Mouse (Mus musculus) urinary bladder, adult 2 months (tissue): ENCODE measurements around the gene Rtn2. TPM values are rescaled to one million over a fixed set of nuclear protein-coding genes. Genes with fewer than 3 reads are reported as not detected.

ENCODE experiments used
- DNase-seq: peaks from one replicate; pipeline ENCODE4 v3.0.0; 2022; ENCODE audit warnings: low spot score
- polyA plus RNA-seq: library from polyadenylated mRNA; depleted of rRNA; stranded (reverse); fragments of >200 nt; gene quantifications from 2 replicates; pipeline ENCODE4 v1.2.3, GENCODE M21; 2012; rRNA removed

The Rtn2 gene
- polyA plus RNA-seq, 1 experiment, result 36.2 TPM

DNA sequence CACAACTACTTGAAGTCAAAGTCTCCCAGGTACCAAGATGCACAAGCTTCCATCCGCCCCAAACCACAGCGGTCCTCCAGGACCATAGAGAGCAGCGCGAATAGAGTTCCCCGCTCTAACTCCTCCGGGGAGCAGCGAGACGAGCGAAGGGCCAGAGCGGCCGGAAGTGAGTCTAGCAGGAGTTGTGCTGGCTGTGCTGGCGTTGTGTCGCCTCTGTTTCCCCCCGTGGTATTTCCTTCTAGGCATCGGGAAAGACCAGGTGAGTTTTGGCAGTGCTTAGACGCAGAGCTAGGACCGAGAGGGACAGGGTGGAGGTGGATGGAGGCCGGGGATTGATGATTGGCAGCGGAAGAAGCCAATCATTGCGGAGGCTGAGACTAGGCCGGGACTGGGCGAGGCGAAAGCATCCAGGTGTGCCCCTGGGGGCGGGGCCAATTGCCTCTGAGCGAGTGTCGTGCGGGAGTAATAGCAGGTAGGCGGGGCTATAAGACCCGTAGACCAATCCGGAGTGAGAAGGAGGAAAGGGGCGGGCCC lies 62.6 kb downstream of the Rtn2 start:
- DNase-seq, result peak; percentile 82

Other genes starting within 250 kb of the Rtn2 start
- 0.03 TPM in 1 of 2 replicates, not detected in the other for gene Rsph6a, start 227.9 kb upstream of the Rtn2 start, polyA plus RNA-seq
- gene Dmwd, start 206.4 kb upstream of the Rtn2 start, polyA plus RNA-seq, result 44.9 and 46.4 TPM in 2 replicates
- 525 and 848 TPM in 2 replicates for gene Dmpk, start 198.8 kb upstream of the Rtn2 start, polyA plus RNA-seq
- 59.1 and 60.2 TPM in 2 replicates for gene Six5, start 188.0 kb upstream of the Rtn2 start, polyA plus RNA-seq
- gene Gm4969, start 164.3 kb upstream of the Rtn2 start, polyA plus RNA-seq, result 0.13 and 0.40 TPM in 2 replicates
- 7.2 and 7.7 TPM in 2 replicates for gene Fbxo46, start 162.8 kb upstream of the Rtn2 start, polyA plus RNA-seq
- gene Qpctl, start 133.3 kb upstream of the Rtn2 start, polyA plus RNA-seq, result 11.1 and 13.1 TPM in 2 replicates
- 122 and 124 TPM in 2 replicates for gene Snrpd2, start 132.9 kb upstream of the Rtn2 start, polyA plus RNA-seq
- gene Gipr, start 116.5 kb upstream of the Rtn2 start, polyA plus RNA-seq, result 0.09 and 0.28 TPM in 2 replicates
- gene Eml2, start 106.2 kb upstream of the Rtn2 start, polyA plus RNA-seq, result 58.3 and 61.8 TPM in 2 replicates
- gene Gpr4, start 70.1 kb upstream of the Rtn2 start, polyA plus RNA-seq, result 13.5 and 14.3 TPM in 2 replicates
- 18.1 and 19.4 TPM in 2 replicates for gene Opa3, start 54.3 kb upstream of the Rtn2 start, polyA plus RNA-seq
- 133 and 146 TPM in 2 replicates for gene Vasp, start 10.8 kb upstream of the Rtn2 start, polyA plus RNA-seq
- 0.04 and 0.29 TPM in 2 replicates for gene Ppm1n, start 2.6 kb upstream of the Rtn2 start, polyA plus RNA-seq
- gene Fosb, start 27.4 kb downstream of the Rtn2 start, polyA plus RNA-seq, result 1.5 and 2.6 TPM in 2 replicates
- 42.3 and 47.5 TPM in 2 replicates for gene Ercc1, start 62.2 kb downstream of the Rtn2 start, polyA plus RNA-seq
- gene Cd3eap, start 76.9 kb downstream of the Rtn2 start, polyA plus RNA-seq, result 8.9 and 9.8 TPM in 2 replicates
- gene Ppp1r13l, start 77.1 kb downstream of the Rtn2 start, polyA plus RNA-seq, result 16.5 and 19.6 TPM in 2 replicates
- 23.8 and 24.5 TPM in 2 replicates for gene Ercc2, start 99.4 kb downstream of the Rtn2 start, polyA plus RNA-seq
- 6.5 and 7.9 TPM in 2 replicates for gene Klc3, start 121.5 kb downstream of the Rtn2 start, polyA plus RNA-seq
- gene Ckm, start 122.2 kb downstream of the Rtn2 start, polyA plus RNA-seq, result 417 and 477 TPM in 2 replicates
- 13.3 and 19.4 TPM in 2 replicates for gene Mark4, start 176.2 kb downstream of the Rtn2 start, polyA plus RNA-seq
- gene Exoc3l2, start 180.7 kb downstream of the Rtn2 start, polyA plus RNA-seq, result 8.4 and 10.2 TPM in 2 replicates
- gene Bloc1s3, start 225.7 kb downstream of the Rtn2 start, polyA plus RNA-seq, result 6.6 and 7.4 TPM in 2 replicates
- 58.7 and 77.3 TPM in 2 replicates for gene Trappc6a, start 225.8 kb downstream of the Rtn2 start, polyA plus RNA-seq
- gene Nkpd1, start 235.2 kb downstream of the Rtn2 start, polyA plus RNA-seq, result 1.5 and 1.6 TPM in 2 replicates